Mouse (Mus musculus) heart, embryonic 14.5 days (tissue): Measurements from ENCODE around the gene Itgb1bp1. TPM values are rescaled to one million over a fixed set of nuclear protein-coding genes. Genes with fewer than 3 reads are reported as not detected.

Experiments
- ATAC-seq: fragments of 200-750 bp; cut with Nextera tagmentation; 2 replicates; pipeline ENCODE4 v1.8.0; 2017; ENCODE audit warnings: low read depth, moderate TSS enrichment; ENCODE audit not compliant: insufficient number of reproducible peaks, insufficient read depth, low FRiP score
- H3K27ac ChIP-seq, 2 experiments: fragments of 200-500 bp in 1 of 2; fragments of 300-500 bp in 1 of 2; sonication (generic) in 1 of 2; replicated peaks in 1 of 2; 2 replicates each; pipeline ENCODE4 v1.5.1; 2012 to 2014; ENCODE audit warnings: low read depth in 2 of 2, low read length in 2 of 2, control low read depth in 1 of 2, mild to moderate bottlenecking in 1 of 2, mixed read lengths in 1 of 2; ENCODE audit not compliant: control insufficient read depth in 1 of 2, insufficient read depth in 1 of 2
- H3K27me3 ChIP-seq: fragments of 300-500 bp; sonication (generic); 2 replicates; pipeline ENCODE4 v1.6.1; 2014; ENCODE audit warnings: mild to moderate bottlenecking, low read length, control low read depth; ENCODE audit not compliant: control insufficient read depth, insufficient read depth
- H3K36me3 ChIP-seq: fragments of 300-500 bp; sonication (generic); 2 replicates; pipeline ENCODE4 v1.6.1; 2014; ENCODE audit warnings: mild to moderate bottlenecking, control low read depth, low read length, mixed read lengths; ENCODE audit not compliant: control insufficient read depth, insufficient read depth
- H3K4me1 ChIP-seq, 2 experiments: fragments of 200-500 bp in 1 of 2; fragments of 300-500 bp in 1 of 2; sonication (generic) in 1 of 2; 2 replicates each; pipeline ENCODE4 v1.6.1; 2012 to 2014; ENCODE audit warnings: low read length in 2 of 2, control low read depth in 1 of 2, mixed read lengths in 1 of 2; ENCODE audit not compliant: control insufficient read depth in 2 of 2, insufficient read depth in 2 of 2
- H3K4me2 ChIP-seq: fragments of 300-500 bp; sonication (generic); 2 replicates; pipeline ENCODE4 v1.6.1; 2014; ENCODE audit warnings: mild to moderate bottlenecking, low read length
- H3K4me3 ChIP-seq, 2 experiments: fragments of 200-500 bp in 1 of 2; fragments of 300-500 bp in 1 of 2; sonication (generic) in 1 of 2; 2 replicates each; pipeline ENCODE4 v1.5.1; 2012 to 2014; ENCODE audit warnings: low read length in 2 of 2, mild to moderate bottlenecking in 2 of 2, control low read depth in 1 of 2, low read depth in 1 of 2, moderate library complexity in 1 of 2; ENCODE audit not compliant: control insufficient read depth in 1 of 2, insufficient read depth in 1 of 2
- H3K9ac ChIP-seq: fragments of 300-500 bp; sonication (generic); 2 replicates; pipeline ENCODE4 v1.6.1; 2014; ENCODE audit warnings: mild to moderate bottlenecking, low read length
- H3K9me3 ChIP-seq: fragments of 300-500 bp; sonication (generic); 2 replicates; pipeline ENCODE4 v1.6.1; 2016; ENCODE audit warnings: low read length, control low read depth; ENCODE audit not compliant: control insufficient read depth
- WGBS: fragments of 180-500 bp; shearing (Covaris S2); extraction: QIAGEN DNeasy Blood & Tissue Kit; methylation state at CpG from one replicate; pipeline ENCODE4 v1.1.7; 2014; 5-methylcytosine and 5-hydroxymethylcytosine counted together
- polyA plus RNA-seq: library from polyadenylated mRNA; unstranded; fragments of >200 nt; fragmentation: Nextera tagmentation; extraction: Ambion mirVana; gene quantifications from 2 replicates; pipeline ENCODE4 v1.2.1, GENCODE M21; 2014

The Itgb1bp1 gene
- polyA plus RNA-seq, 1 experiment from 2014 or later = 39.5 TPM

DNA sequence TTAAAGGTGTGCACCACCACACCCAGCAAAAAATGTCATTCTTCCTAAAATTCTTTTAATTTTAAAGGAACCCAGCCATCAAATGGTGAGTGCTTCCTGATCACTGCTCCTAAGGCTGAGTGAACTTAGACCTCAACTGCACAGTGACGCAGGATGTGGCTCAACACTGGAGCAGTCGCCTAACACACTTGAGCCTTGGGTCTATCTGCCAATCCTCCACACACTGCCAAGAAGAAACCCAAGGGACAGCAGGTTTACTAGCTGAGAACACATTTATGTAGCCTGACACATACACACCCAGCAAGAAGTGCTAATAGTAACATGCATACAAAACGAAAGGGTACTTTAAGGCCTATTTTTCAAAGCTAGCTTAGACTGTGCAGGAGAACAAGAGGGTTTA, 40.2 kb upstream of the Itgb1bp1 start:
- peaks cover 94% of the 10 kb centered on the region for H3K36me3 ChIP-seq
- H3K9me3 ChIP-seq = no peaks in the 10 kb centered on the region
- H3K27me3 ChIP-seq = no peaks in the 10 kb centered on the region
- H3K4me1 ChIP-seq = peaks cover 8 to 9% of the 10 kb centered on the region in 2 experiments; a peak in 3 of 4 replicates
- 88% methylated on average over 3 of the region's 3 CpGs for WGBS
- H3K4me2 ChIP-seq = no peak overlapping the region
- no peak overlapping the region for H3K9ac ChIP-seq
- H3K27ac ChIP-seq = no peak overlapping the region
- no peak for ATAC-seq
- H3K4me3 ChIP-seq = no peak overlapping the region

DNA sequence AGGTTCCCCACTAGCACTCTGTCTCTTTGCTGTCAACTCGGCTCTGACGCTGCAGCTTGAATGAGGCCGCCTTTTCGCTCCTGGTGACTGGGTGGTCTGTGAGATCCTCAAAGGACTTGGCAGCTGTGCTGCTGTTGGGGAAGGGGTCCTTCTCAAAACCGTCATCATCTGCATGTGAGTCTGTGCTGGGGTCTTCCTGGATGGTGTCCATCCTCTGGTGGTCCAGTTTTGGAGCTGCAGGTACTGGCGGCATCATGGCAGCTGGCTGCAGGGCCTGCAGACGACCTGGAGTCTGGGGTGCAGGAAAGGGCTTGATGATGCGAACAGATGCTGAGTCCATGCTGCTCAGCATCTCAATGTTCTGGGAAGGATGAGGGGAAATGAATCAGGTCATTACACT, 39.2 kb upstream of the Itgb1bp1 start:
- Histone ChIP-seq H3K4me1 (peaks cover 8 to 9% of the 10 kb centered on the region in 2 experiments; a peak in 3 of 4 replicates), H3K36me3 (peaks cover 96% of the 10 kb centered on the region), H3K27me3 (no peaks in the 10 kb centered on the region), H3K27ac (no peak overlapping the region), H3K9ac (no peak overlapping the region), H3K4me2 (no peak overlapping the region), H3K4me3 (no peak overlapping the region), H3K9me3 (no peaks in the 10 kb centered on the region)
- no peak for ATAC-seq
- 88% methylated on average over 8 of the region's 8 CpGs for WGBS

DNA sequence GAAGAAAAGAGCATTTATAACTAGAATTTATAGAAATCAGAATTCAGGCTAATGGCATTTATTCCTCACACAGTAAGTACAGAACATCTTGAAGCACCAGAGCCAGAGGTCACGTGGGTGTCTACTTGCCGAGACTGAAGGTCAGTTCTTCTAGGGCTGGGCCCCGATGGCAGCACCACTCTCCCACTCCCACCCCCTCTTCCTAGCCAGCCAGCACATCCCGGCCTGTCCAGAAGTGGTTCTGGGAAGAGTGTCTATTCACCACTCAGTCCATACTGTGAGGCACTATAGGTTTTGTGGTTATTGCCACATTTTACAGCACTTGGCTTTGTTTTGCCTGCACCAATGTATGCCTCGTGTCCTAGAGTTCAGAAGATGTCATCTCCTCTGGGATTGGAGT, 38.0 kb upstream of the Itgb1bp1 start:
- no peak overlapping the region for H3K27ac ChIP-seq
- WGBS = 77% methylated on average over 5 of the region's 5 CpGs
- H3K36me3 ChIP-seq = peaks cover 97% of the 10 kb centered on the region
- H3K4me3 ChIP-seq = no peak overlapping the region
- no peak overlapping the region for H3K4me2 ChIP-seq
- ATAC-seq = no peak
- no peaks in the 10 kb centered on the region for H3K9me3 ChIP-seq
- no peak overlapping the region for H3K9ac ChIP-seq
- H3K27me3 ChIP-seq = no peaks in the 10 kb centered on the region
- peaks cover 1 to 2% of the 10 kb centered on the region in 2 experiments; a peak in 2 of 4 replicates for H3K4me1 ChIP-seq

DNA sequence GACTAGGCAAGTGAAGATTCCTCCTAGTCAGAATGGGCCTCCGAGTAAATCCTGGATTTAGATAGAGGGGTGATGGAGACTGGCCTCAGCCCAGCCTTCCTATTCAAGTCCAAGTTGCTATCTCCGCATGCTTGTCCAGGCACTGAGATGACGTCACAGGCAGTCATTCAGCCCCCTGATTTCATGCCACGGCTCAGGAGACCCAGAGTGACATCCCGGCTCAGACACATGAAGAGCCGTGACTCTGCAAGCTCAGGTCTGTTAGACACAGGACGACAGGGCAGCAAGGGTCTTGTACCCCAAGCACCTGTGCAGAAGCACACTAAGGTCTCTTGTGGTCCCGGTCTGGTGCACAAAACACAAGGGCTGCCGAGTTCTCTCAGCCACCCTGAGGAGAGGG, 36.8 kb upstream of the Itgb1bp1 start:
- H3K27ac ChIP-seq = no peak overlapping the region
- no peak overlapping the region for H3K4me2 ChIP-seq
- WGBS = 55% methylated on average over 9 of the region's 9 CpGs
- no peak overlapping the region for H3K9ac ChIP-seq
- ATAC-seq = peak; percentile 5; the same call in 1 of the 2 replicates
- no peaks in the 10 kb centered on the region for H3K4me1 ChIP-seq
- H3K36me3 ChIP-seq = peaks cover 85% of the 10 kb centered on the region
- no peak overlapping the region for H3K4me3 ChIP-seq
- H3K27me3 ChIP-seq = no peaks in the 10 kb centered on the region
- H3K9me3 ChIP-seq = no peaks in the 10 kb centered on the region

DNA sequence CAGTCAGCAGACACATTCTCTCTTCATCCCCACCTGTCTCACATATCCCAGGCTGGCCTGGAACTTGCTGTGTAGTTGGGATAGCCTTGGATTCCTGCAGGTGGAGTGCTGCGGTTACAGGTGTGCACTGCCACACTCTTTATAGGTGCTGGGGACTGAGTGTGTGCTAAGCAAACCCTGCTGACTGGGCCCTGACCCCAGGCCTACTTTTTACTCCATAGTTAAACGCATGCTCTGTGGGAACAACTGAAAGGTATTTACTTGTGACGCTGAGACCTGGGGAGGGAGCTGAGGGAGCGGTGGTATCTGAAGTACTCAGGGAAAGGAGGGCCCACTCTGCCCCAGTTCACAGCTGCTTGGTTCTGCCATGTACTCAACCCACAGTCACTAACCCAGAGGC, 36.2 kb upstream of the Itgb1bp1 start:
- peaks cover 80% of the 10 kb centered on the region for H3K36me3 ChIP-seq
- no peak overlapping the region for H3K9ac ChIP-seq
- WGBS = 77% methylated on average over 4 of the region's 4 CpGs
- no peak for ATAC-seq
- no peak overlapping the region for H3K4me3 ChIP-seq
- no peaks in the 10 kb centered on the region for H3K9me3 ChIP-seq
- H3K4me2 ChIP-seq = no peak overlapping the region
- no peak overlapping the region for H3K27ac ChIP-seq
- no peaks in the 10 kb centered on the region for H3K27me3 ChIP-seq
- H3K4me1 ChIP-seq = no peaks in the 10 kb centered on the region

DNA sequence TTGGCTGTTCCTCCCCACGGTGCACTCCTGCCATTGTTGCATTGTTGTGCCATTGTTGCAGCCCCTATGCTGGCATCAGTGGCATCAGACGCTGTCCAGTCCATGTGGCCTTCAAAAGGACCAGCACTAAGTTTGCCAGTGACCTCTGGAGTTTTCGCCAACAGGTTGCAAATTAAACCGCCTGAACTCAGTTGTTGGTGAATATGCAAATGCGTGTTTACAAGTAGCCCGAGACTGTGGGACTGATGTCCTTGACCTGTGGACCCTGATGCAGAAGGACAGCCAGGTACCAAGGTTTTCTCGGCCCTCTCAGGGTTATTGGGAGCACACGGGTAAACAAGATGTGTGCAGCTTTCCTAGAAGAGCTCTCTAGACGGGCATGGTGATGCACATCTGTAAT, 35.1 kb upstream of the Itgb1bp1 start:
- no peak overlapping the region for H3K27ac ChIP-seq
- no peaks in the 10 kb centered on the region for H3K9me3 ChIP-seq
- H3K27me3 ChIP-seq = no peaks in the 10 kb centered on the region
- peaks cover 68% of the 10 kb centered on the region for H3K36me3 ChIP-seq
- H3K9ac ChIP-seq = no peak overlapping the region
- no peak overlapping the region for H3K4me2 ChIP-seq
- no peak for ATAC-seq
- 77% methylated on average over 9 of the region's 9 CpGs for WGBS
- no peak overlapping the region for H3K4me3 ChIP-seq
- H3K4me1 ChIP-seq = no peaks in the 10 kb centered on the region

DNA sequence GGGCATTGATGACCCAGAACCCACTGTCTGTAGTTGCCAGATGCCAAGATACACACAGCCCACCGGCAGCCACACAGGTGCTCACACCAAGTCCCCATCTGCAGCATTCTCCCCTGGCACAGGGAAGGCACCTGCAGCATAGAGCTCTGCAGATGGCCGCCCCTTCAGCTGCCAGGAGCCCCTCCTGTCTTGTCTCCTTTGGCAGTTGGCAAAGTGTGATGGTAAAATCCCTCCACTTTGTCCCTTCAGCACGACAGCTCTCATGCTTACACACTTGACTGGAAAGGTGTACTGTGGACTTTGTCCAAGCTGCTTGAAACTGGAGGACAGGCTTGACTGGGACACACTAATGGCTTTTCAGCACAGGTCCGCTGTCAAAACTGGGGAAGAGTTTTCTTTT, 34.2 kb upstream of the Itgb1bp1 start:
- Histone ChIP-seq H3K27ac (no peak overlapping the region), H3K4me3 (no peak overlapping the region), H3K9ac (no peak overlapping the region), H3K36me3 (peaks cover 61% of the 10 kb centered on the region), H3K27me3 (no peaks in the 10 kb centered on the region), H3K4me1 (no peaks in the 10 kb centered on the region), H3K4me2 (no peak overlapping the region), H3K9me3 (no peaks in the 10 kb centered on the region)
- no peak for ATAC-seq
- WGBS = 74% methylated on average over 4 of the region's 4 CpGs

DNA sequence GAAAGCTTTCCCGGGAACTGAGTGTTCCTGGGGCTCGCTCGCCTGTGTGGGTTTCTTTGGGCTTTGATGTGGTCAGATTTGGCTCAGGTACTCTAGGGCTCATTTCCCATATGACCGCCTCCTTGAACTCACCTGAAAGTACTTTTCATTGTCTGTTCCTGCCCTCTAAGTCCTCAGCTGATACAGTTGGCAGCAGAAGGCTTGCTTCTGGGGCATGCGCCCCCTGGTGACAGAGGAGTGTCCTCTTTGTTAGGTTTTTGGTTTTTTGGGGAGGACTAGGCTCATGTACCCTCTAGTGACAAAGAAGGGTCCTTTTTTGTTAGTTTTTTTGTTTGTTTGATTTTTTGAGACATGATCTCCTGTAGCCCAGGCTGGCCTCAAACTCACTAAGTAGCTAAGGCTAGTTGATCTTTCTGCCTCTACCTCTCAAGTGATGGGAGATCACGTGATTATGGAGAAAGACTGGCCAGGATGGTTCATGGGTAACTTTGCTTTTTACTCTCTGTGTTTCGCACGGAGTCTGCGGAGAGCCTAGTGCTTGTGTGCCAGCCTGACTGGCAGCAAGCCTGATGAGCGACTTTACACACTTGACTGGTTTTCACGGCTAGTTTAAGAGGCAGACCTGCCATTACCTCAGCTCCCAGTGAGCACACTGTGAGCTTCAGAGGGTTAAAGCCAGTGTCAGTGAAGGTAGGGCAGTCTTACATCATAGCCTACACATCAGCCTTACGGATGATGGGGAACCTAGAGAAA, 32.2 kb upstream of the Itgb1bp1 start:
- H3K27ac ChIP-seq = no peak overlapping the region

More for the DNA sequence above, 32.2 kb upstream of the Itgb1bp1 start:
- no peaks in the 10 kb centered on the region for H3K27me3 ChIP-seq
- 84% methylated on average over 12 of the region's 12 CpGs for WGBS
- no peak overlapping the region for H3K4me2 ChIP-seq
- no peak overlapping the region for H3K4me3 ChIP-seq
- peaks cover 61% of the 10 kb centered on the region for H3K36me3 ChIP-seq
- no peaks in the 10 kb centered on the region for H3K9me3 ChIP-seq
- no peak overlapping the region for H3K9ac ChIP-seq
- no peaks in the 10 kb centered on the region for H3K4me1 ChIP-seq
- no peak for ATAC-seq
